Mouse (Mus musculus) MEL (cell line): ENCODE measurements around the gene Stat1. TPM values are rescaled to one million over a fixed set of nuclear protein-coding genes. Genes with fewer than 3 reads are reported as not detected.

ENCODE experiments used
- DNase-seq: peaks from one replicate; pipeline ENCODE4 v3.0.0; 2011; ENCODE audit warnings: low read depth, low spot score
- H3K27ac ChIP-seq: 2 replicates; pipeline ENCODE4 v1.5.1; 2012; ENCODE audit warnings: low read depth, mild to moderate bottlenecking, control low read depth, low read length, moderate library complexity; ENCODE audit not compliant: control insufficient read depth
- H3K27me3 ChIP-seq, 2 experiments: fragments of 150-350 bp in 1 of 2; sonication (generic) in 1 of 2; 2 replicates each; pipeline ENCODE4 v1.6.1; 2012; ENCODE audit warnings: low read length in 2 of 2, mild to moderate bottlenecking in 2 of 2, improper control_type of control experiment in 1 of 2, moderate library complexity in 1 of 2; ENCODE audit not compliant: insufficient read depth in 2 of 2, control insufficient read depth in 1 of 2
- H3K36me3 ChIP-seq, 2 experiments: 2 replicates each; pipeline ENCODE4 v1.6.1; 2012 to 2014; ENCODE audit warnings: low read length in 2 of 2, improper control_type of control experiment in 1 of 2, inconsistent platforms in 1 of 2, mild to moderate bottlenecking in 1 of 2; ENCODE audit not compliant: insufficient read depth in 2 of 2, control insufficient read depth in 1 of 2
- H3K4me1 ChIP-seq, 2 experiments: fragments of 150-350 bp in 1 of 2; sonication (generic) in 1 of 2; 2 replicates each; pipeline ENCODE4 v1.6.1; 2012; ENCODE audit warnings: low read length in 2 of 2, improper control_type of control experiment in 1 of 2, mild to moderate bottlenecking in 1 of 2; ENCODE audit not compliant: insufficient read depth in 2 of 2, control insufficient read depth in 1 of 2
- H3K4me3 ChIP-seq, 2 experiments: fragments of 150-350 bp in 1 of 2; sonication (generic) in 1 of 2; 2 replicates each; pipeline ENCODE4 v1.5.1; 2012; ENCODE audit warnings: low read depth in 2 of 2, low read length in 2 of 2, mild to moderate bottlenecking in 2 of 2, moderate library complexity in 2 of 2, control low read depth in 1 of 2, improper control_type of control experiment in 1 of 2; ENCODE audit not compliant: control insufficient read depth in 1 of 2, insufficient read depth in 1 of 2
- H3K79me2 ChIP-seq: 2 replicates; pipeline ENCODE4 v1.6.1; 2012; ENCODE audit warnings: mild to moderate bottlenecking, low read length, moderate library complexity; ENCODE audit not compliant: control insufficient read depth, poor library complexity, insufficient read depth
- H3K9ac ChIP-seq: 2 replicates; pipeline ENCODE4 v1.6.1; 2012; ENCODE audit warnings: low read depth, mild to moderate bottlenecking, control low read depth, low read length, moderate library complexity; ENCODE audit not compliant: control insufficient read depth, poor library complexity, severe bottlenecking
- H3K9me3 ChIP-seq: fragments of 150-350 bp; sonication (generic); replicated peaks from 2 replicates; pipeline ENCODE4 v1.6.1; 2012; ENCODE audit warnings: mild to moderate bottlenecking, low read length, improper control_type of control experiment, moderate library complexity; ENCODE audit not compliant: insufficient read depth
- BHLHE40 ChIP-seq: IDR thresholded peaks from 2 replicates; pipeline ENCODE4 v1.6.1; 2012; ENCODE audit warnings: low read depth, mild to moderate bottlenecking, inconsistent platforms, low read length, improper control_type of control experiment, borderline replicate concordance
- CTCF ChIP-seq, 3 experiments: IDR thresholded peaks in 2 of 3; conservative IDR thresholded peaks in 1 of 3; 2 replicates each; pipeline ENCODE4 v1.5.1; 2011 to 2012; ENCODE audit warnings: low read length in 3 of 3, low read depth in 2 of 3, mild to moderate bottlenecking in 2 of 3, improper control_type of control experiment in 1 of 3, inconsistent platforms in 1 of 3, mixed read lengths in 1 of 3, moderate library complexity in 1 of 3; ENCODE audit not compliant: control insufficient read depth in 1 of 3, insufficient read depth in 1 of 3, poor library complexity in 1 of 3, severe bottlenecking in 1 of 3
- EP300 ChIP-seq, 2 experiments: IDR thresholded peaks; 2 replicates each; pipeline ENCODE4 v1.6.1; 2011; ENCODE audit warnings: improper control_type of control experiment in 2 of 2, low read length in 2 of 2, low read depth in 1 of 2, mild to moderate bottlenecking in 1 of 2
- GABPA ChIP-seq: IDR thresholded peaks from 2 replicates; pipeline ENCODE4 v1.6.1; 2012; ENCODE audit warnings: low read depth, mild to moderate bottlenecking, inconsistent platforms, low read length, improper control_type of control experiment, moderate library complexity
- HCFC1 ChIP-seq: IDR thresholded peaks from 2 replicates; pipeline ENCODE4 v1.6.1; 2012; ENCODE audit warnings: low read depth, mild to moderate bottlenecking, inconsistent platforms, low read length, improper control_type of control experiment, moderate library complexity
- MYB ChIP-seq: IDR thresholded peaks from 2 replicates; pipeline ENCODE4 v1.6.1; 2011; ENCODE audit warnings: mild to moderate bottlenecking, low read depth, low read length, improper control_type of control experiment
- POLR2A ChIP-seq, 2 experiments: IDR thresholded peaks; 2 replicates each; pipeline ENCODE4 v1.6.1; 2011 to 2012; ENCODE audit warnings: low read length in 2 of 2, mild to moderate bottlenecking in 2 of 2, control low read depth in 1 of 2, improper control_type of control experiment in 1 of 2, low read depth in 1 of 2, moderate library complexity in 1 of 2; ENCODE audit not compliant: control insufficient read depth in 1 of 2, insufficient read depth in 1 of 2, poor library complexity in 1 of 2
- POLR2AphosphoS2 ChIP-seq: IDR thresholded peaks from 2 replicates; pipeline ENCODE4 v1.6.1; 2011; ENCODE audit warnings: low read length, improper control_type of control experiment
- RAD21 ChIP-seq: IDR thresholded peaks from 2 replicates; pipeline ENCODE4 v1.6.1; 2011; ENCODE audit warnings: mild to moderate bottlenecking, low read depth, low read length, improper control_type of control experiment
- SIN3A ChIP-seq: IDR thresholded peaks from 2 replicates; pipeline ENCODE4 v1.6.1; 2012; ENCODE audit warnings: low read length, improper control_type of control experiment, inconsistent platforms
- SMC3 ChIP-seq: IDR thresholded peaks from 2 replicates; pipeline ENCODE4 v1.6.1; 2011; ENCODE audit warnings: low read depth, low read length, improper control_type of control experiment
- TAL1 ChIP-seq: IDR thresholded peaks from 2 replicates; pipeline ENCODE4 v1.6.1; 2012; ENCODE audit warnings: mild to moderate bottlenecking, inconsistent platforms, low read length, moderate library complexity, mixed read lengths
- TBP ChIP-seq: IDR thresholded peaks from 2 replicates; pipeline ENCODE4 v1.8.0; 2011; ENCODE audit warnings: low read depth, low read length, improper control_type of control experiment
- TCF12 ChIP-seq: IDR thresholded peaks from 2 replicates; pipeline ENCODE4 v1.6.1; 2014; ENCODE audit warnings: low read depth, mild to moderate bottlenecking, inconsistent platforms, low read length, improper control_type of control experiment, moderate library complexity
- USF1 ChIP-seq: IDR thresholded peaks from 2 replicates; pipeline ENCODE4 v1.6.1; 2014; ENCODE audit warnings: low read depth, mild to moderate bottlenecking, inconsistent platforms, low read length, improper control_type of control experiment, moderate library complexity
- ZC3H11A ChIP-seq: IDR thresholded peaks from 2 replicates; pipeline ENCODE4 v1.6.1; 2012; ENCODE audit warnings: low read depth, mild to moderate bottlenecking, inconsistent platforms, low read length, improper control_type of control experiment
- ZKSCAN1 ChIP-seq: IDR thresholded peaks from 2 replicates; pipeline ENCODE4 v1.6.1; 2012; ENCODE audit warnings: low read depth, mild to moderate bottlenecking, inconsistent platforms, low read length, improper control_type of control experiment, moderate library complexity
- ZMIZ1 ChIP-seq: IDR thresholded peaks from 2 replicates; pipeline ENCODE4 v1.6.1; 2012; ENCODE audit warnings: low read depth, mild to moderate bottlenecking, inconsistent platforms, low read length, improper control_type of control experiment, moderate library complexity
- polyA plus RNA-seq, 2 experiments: library from polyadenylated mRNA; stranded (reverse) in 1 of 2; unstranded in 1 of 2; fragments of >175 nt in 1 of 2; fragments of >200 nt in 1 of 2; gene quantifications; 2 replicates each; pipeline versions ENCODE4 v1.2.1 to v1.2.4; 2012; ENCODE audit warnings: low replicate concordance in 2 of 2, low read depth in 1 of 2; ENCODE audit not compliant: insufficient read length in 2 of 2, insufficient read depth in 1 of 2, missing spikeins in 1 of 2
- total RNA-seq: library from RNA; depleted of rRNA; stranded (reverse); fragments of 300-350 nt; gene quantifications from 2 replicates; pipeline ENCODE4 v1.2.3, GENCODE M21; 2012

The Stat1 gene
- total and polyA plus RNA-seq, 3 experiments, result 9.7 to 44.0 (median 10.9) TPM

GRCm38 (mm10) chr1:52133254-52133653 lies 14.0 kb downstream of the Stat1 start:
- H3K9ac ChIP-seq, result no peak overlapping the region
- no peak for TF ChIP-seq CTCF (IDR thresholded peaks at IDR 0.05 in 2 of 3, conservative IDR thresholded peaks at IDR 0.05 in 1 of 3; ENCODE audit: control insufficient read depth in 1 of 3, insufficient read depth in 1 of 3, low read depth in 2 of 3, low read length in 3 of 3, poor library complexity in 1 of 3, severe bottlenecking in 1 of 3)
- TF ChIP-seq TAL1, result no peak
- no peak for TF ChIP-seq TCF12
- TF ChIP-seq MYB, result no peak
- no peak for TF ChIP-seq POLR2A (IDR thresholded peaks at IDR 0.05; ENCODE audit: control insufficient read depth in 1 of 2, insufficient read depth in 1 of 2, low read depth in 1 of 2, low read length in 2 of 2, poor library complexity in 1 of 2)
- no peak for TF ChIP-seq SMC3
- no peaks in the 10 kb centered on the region for H3K27me3 ChIP-seq
- no peaks in the 10 kb centered on the region for H3K4me1 ChIP-seq
- no peak overlapping the region for H3K27ac ChIP-seq
- H3K4me3 ChIP-seq, result no peak overlapping the region
- H3K79me2 ChIP-seq, result no peaks in the 10 kb centered on the region
- DNase-seq, result no peak
- no peaks in the 10 kb centered on the region; a peak in 2 of 4 replicates for H3K36me3 ChIP-seq
- no peaks in the 10 kb centered on the region for H3K9me3 ChIP-seq

GRCm38 (mm10) chr1:52137292-52137691 lies 18.1 kb downstream of the Stat1 start:
- no peaks in the 10 kb centered on the region for H3K27me3 ChIP-seq
- no peak overlapping the region for H3K27ac ChIP-seq
- H3K9me3 ChIP-seq, result no peaks in the 10 kb centered on the region
- H3K79me2 ChIP-seq, result no peaks in the 10 kb centered on the region
- H3K36me3 ChIP-seq, result no peaks in the 10 kb centered on the region; a peak in 2 of 4 replicates
- H3K4me1 ChIP-seq, result no peaks in the 10 kb centered on the region
- H3K4me3 ChIP-seq, result no peak overlapping the region
- no peak overlapping the region for H3K9ac ChIP-seq
- TF ChIP-seq USF1 (no peak), POLR2AphosphoS2 (no peak), ZC3H11A (no peak), TBP (no peak), RAD21 (no peak), GABPA (no peak), EP300 (IDR thresholded peaks at IDR 0.05; ENCODE audit: low read depth in 1 of 2, low read length in 2 of 2) (no peak), TCF12 (no peak), ZKSCAN1 (no peak), SIN3A (no peak), POLR2A (IDR thresholded peaks at IDR 0.05; ENCODE audit: control insufficient read depth in 1 of 2, insufficient read depth in 1 of 2, low read depth in 1 of 2, low read length in 2 of 2, poor library complexity in 1 of 2) (no peak), ZMIZ1 (no peak), HCFC1 (no peak), TAL1 (no peak), BHLHE40 (no peak)
- TF ChIP-seq, all 39 proteins: peak for 0
- no peak for DNase-seq
